Mouse (Mus musculus) heart, adult 2 months (tissue): ENCODE measurements around the gene Slc41a3. TPM values are rescaled to one million over a fixed set of nuclear protein-coding genes. Genes with fewer than 3 reads are reported as not detected.

Source experiments
- DNase-seq, 2 experiments: peaks; one replicate each; pipeline ENCODE4 v3.0.0; 2021
- H3K27ac ChIP-seq: fragments of 200-600 bp; 2 replicates; pipeline ENCODE4 v1.8.1; 2022
- H3K27me3 ChIP-seq: fragments of 200-500 bp; 2 replicates; pipeline ENCODE4 v1.6.1; 2012; ENCODE audit warnings: mild to moderate bottlenecking, low read length, inconsistent platforms, mixed read lengths; ENCODE audit not compliant: control insufficient read depth, insufficient read depth
- H3K36me3 ChIP-seq: fragments of 200-500 bp; 2 replicates; pipeline ENCODE4 v1.6.1; 2012; ENCODE audit warnings: low read length, inconsistent platforms; ENCODE audit not compliant: control insufficient read depth, insufficient read depth
- H3K4me1 ChIP-seq: fragments of 200-500 bp; 2 replicates; pipeline ENCODE4 v1.6.1; 2011; ENCODE audit warnings: low read length; ENCODE audit not compliant: control insufficient read depth, insufficient read depth
- H3K4me3 ChIP-seq: fragments of 200-600 bp; 2 replicates; pipeline ENCODE4 v1.8.1; 2022
- H3K79me2 ChIP-seq: fragments of 200-500 bp; replicated peaks from 2 replicates; pipeline ENCODE4 v1.6.1; 2012; ENCODE audit warnings: mild to moderate bottlenecking, inconsistent platforms, low read length, moderate library complexity, mixed read lengths; ENCODE audit not compliant: control insufficient read depth, insufficient read depth
- H3K9ac ChIP-seq: fragments of 200-500 bp; 2 replicates; pipeline ENCODE4 v1.6.1; 2012; ENCODE audit warnings: low read depth, mild to moderate bottlenecking, control low read depth, inconsistent platforms, low read length, mixed read lengths
- CTCF ChIP-seq: fragments of 200-600 bp; IDR thresholded peaks from 2 replicates; pipeline ENCODE4 v1.8.1; 2022; ENCODE audit warnings: antibody characterized with exemption, mild to moderate bottlenecking, moderate library complexity
- EP300 ChIP-seq: fragments of 200-500 bp; IDR thresholded peaks from 2 replicates; pipeline ENCODE4 v1.6.1; 2011; ENCODE audit warnings: low read depth, low read length, control low read depth; ENCODE audit not compliant: insufficient read depth
- POLR2A ChIP-seq: fragments of 200-500 bp; IDR thresholded peaks from 2 replicates; pipeline ENCODE4 v1.6.1; 2011; ENCODE audit warnings: mild to moderate bottlenecking, low read depth, low read length, control low read depth; ENCODE audit not compliant: insufficient read depth
- WGBS: fragments of 180-500 bp; shearing (Covaris S2); methylation state at CpG from one replicate; pipeline ENCODE4 v1.1.7; 2018; 5-methylcytosine and 5-hydroxymethylcytosine counted together
- intact Hi-C: fragments of 180-260 bp; cut with DNase I; formaldehyde crosslinking; loops from one replicate; pipeline ENCODE4 v1.15.1; 2025
- microRNA-seq, 2 experiments: library from miRNA; unstranded; fragments of <30 nt; microRNA quantifications; one replicate each; pipeline ENCODE4 v1.2.0; 2021
- polyA plus RNA-seq: library from polyadenylated mRNA; depleted of rRNA; stranded (reverse); fragments of >200 nt; gene quantifications from 2 replicates; pipeline ENCODE4 v1.2.3, GENCODE M21; 2012; rRNA removed
- total RNA-seq, 2 experiments: library from RNA; stranded (reverse); gene quantifications; 2 replicates each; pipeline ENCODE4 v1.2.3; 2021

The Slc41a3 gene
- total and polyA plus RNA-seq, 3 experiments, result 91.9 to 139 (median 100) TPM

- H3K36me3 ChIP-seq, result peaks cover 18% of the 10 kb centered on the region
- H3K4me1 ChIP-seq, result peaks cover 22% of the 10 kb centered on the region
Measured at GRCm38 (mm10) chr6:90691935-90692334, 87.4 kb downstream of the Slc41a3 start.

GRCm38 (mm10) chr6:90692404-90692803, 87.9 kb downstream of the Slc41a3 start:
- H3K79me2 ChIP-seq, result no peaks in the 10 kb centered on the region; the same call in 1 of the 2 replicates
- no peaks in the 10 kb centered on the region for H3K27me3 ChIP-seq
- no peak overlapping the region for H3K9ac ChIP-seq
- H3K36me3 ChIP-seq, result peaks cover 17% of the 10 kb centered on the region
- intact Hi-C loops, result no loop called here
- H3K27ac ChIP-seq, result no peak overlapping the region
- DNase-seq, result no peak
- no peak for TF ChIP-seq CTCF
- no peak for TF ChIP-seq POLR2A
- no peak for TF ChIP-seq EP300
- H3K4me1 ChIP-seq, result peaks cover 26% of the 10 kb centered on the region
- WGBS, result 80% methylated on average over 2 of the region's 2 CpGs
- H3K4me3 ChIP-seq, result no peak overlapping the region

More at GRCm38 (mm10) chr6:90691935-90692334, 87.4 kb downstream of the Slc41a3 start:
- TF ChIP-seq EP300 (no peak), CTCF (no peak), POLR2A (no peak)
- Histone ChIP-seq H3K79me2 (no peaks in the 10 kb centered on the region; the same call in 1 of the 2 replicates), H3K4me3 (no peak overlapping the region), H3K27me3 (no peaks in the 10 kb centered on the region), H3K9ac (no peak overlapping the region), H3K27ac (no peak overlapping the region)
- DNase-seq, result no peak
- WGBS, result 64% methylated on average over 2 of the region's 2 CpGs
- intact Hi-C loops, result no loop called here

GRCm38 (mm10) chr6:90695754-90696153, 91.2 kb downstream of the Slc41a3 start:
- H3K36me3 ChIP-seq, result peaks cover 14% of the 10 kb centered on the region
- peak in 1 of 2 experiments; percentile 61 for DNase-seq

More at GRCm38 (mm10) chr6:90695754-90696153, 91.2 kb downstream of the Slc41a3 start:
- Histone ChIP-seq H3K79me2 (peaks cover 3% of the 10 kb centered on the region; the same call in 1 of the 2 replicates), H3K9ac (no peak overlapping the region), H3K27me3 (no peaks in the 10 kb centered on the region), H3K4me3 (no peak overlapping the region), H3K4me1 (peaks cover 32% of the 10 kb centered on the region), H3K27ac (peak overlapping the region; percentile 75)
- intact Hi-C loops, result no loop called here
- TF ChIP-seq POLR2A, result no peak
- TF ChIP-seq EP300, result no peak
- TF ChIP-seq CTCF, result no peak
- 14% methylated on average over 1 of the region's 1 CpGs for WGBS

Small RNA genes within 50 kb of the gene (microRNA-seq; reads per million reads assigned to microRNA genes)
- 0 reads per million in 2 experiments for gene Gm24816

Other genes starting within 250 kb of the Slc41a3 start
- 10 to 100 TPM; 12.6 to 14.6 TPM for gene Zxdc, start 235.2 kb upstream of the Slc41a3 start, total RNA-seq
- gene Zxdc, start 235.2 kb upstream of the Slc41a3 start, polyA plus RNA-seq, result 8.4 and 10.8 TPM in 2 replicates
- gene Cfap100, start 175.9 kb upstream of the Slc41a3 start, total RNA-seq, result under 1 TPM; 0.16 to 0.18 TPM
- 0.44 and 0.80 TPM in 2 replicates for gene Cfap100, start 175.9 kb upstream of the Slc41a3 start, polyA plus RNA-seq
- 10 to 100 TPM; 64.7 to 67.4 TPM for gene Klf15, start 142.1 kb upstream of the Slc41a3 start, total RNA-seq
- 54.7 and 60.2 TPM in 2 replicates for gene Klf15, start 142.1 kb upstream of the Slc41a3 start, polyA plus RNA-seq
- 1 to 10 TPM; 2.5 to 3.7 TPM for gene Aldh1l1, start 118.3 kb upstream of the Slc41a3 start, total RNA-seq
- 3.2 and 7.5 TPM in 2 replicates for gene Aldh1l1, start 118.3 kb upstream of the Slc41a3 start, polyA plus RNA-seq